Mouse (Mus musculus) neural tube, embryonic 11.5 days (tissue): Measurements from ENCODE around the gene Hivep2. TPM values are rescaled to one million over a fixed set of nuclear protein-coding genes. Genes with fewer than 3 reads are reported as not detected.

Experiments
- ATAC-seq: fragments of 200-750 bp; cut with Nextera tagmentation; 2 replicates; pipeline ENCODE4 v1.8.0; 2017; ENCODE audit warnings: moderate number of reproducible peaks, mild to moderate bottlenecking, moderate TSS enrichment, moderate library complexity; ENCODE audit not compliant: insufficient read depth, low FRiP score, low TSS enrichment
- DNase-seq: peaks from one replicate; pipeline ENCODE4 v3.0.0-alpha.2; 2015; ENCODE audit warnings: low spot score
- H3K27ac ChIP-seq: fragments of 300-500 bp; sonication (generic); 2 replicates; pipeline ENCODE4 v1.5.1; 2014; ENCODE audit warnings: low read depth, mild to moderate bottlenecking, low read length
- H3K27me3 ChIP-seq: fragments of 300-500 bp; sonication (generic); 2 replicates; pipeline ENCODE4 v1.6.1; 2014; ENCODE audit warnings: mild to moderate bottlenecking, low read length, mixed read lengths; ENCODE audit not compliant: control insufficient read depth, insufficient read depth
- H3K36me3 ChIP-seq: fragments of 300-500 bp; sonication (generic); 2 replicates; pipeline ENCODE4 v1.6.1; 2014; ENCODE audit warnings: mild to moderate bottlenecking, low read length, moderate library complexity, mixed read lengths; ENCODE audit not compliant: control insufficient read depth, insufficient read depth
- H3K4me1 ChIP-seq: fragments of 300-500 bp; sonication (generic); 2 replicates; pipeline ENCODE4 v1.6.1; 2014; ENCODE audit warnings: low read length, mixed read lengths; ENCODE audit not compliant: control insufficient read depth, insufficient read depth
- H3K4me2 ChIP-seq: fragments of 300-500 bp; sonication (generic); 2 replicates; pipeline ENCODE4 v1.6.1; 2014; ENCODE audit warnings: low read depth, mild to moderate bottlenecking, moderate library complexity
- H3K4me3 ChIP-seq: fragments of 300-500 bp; sonication (generic); 2 replicates; pipeline ENCODE4 v1.5.1; 2014; ENCODE audit warnings: low read depth, low read length
- H3K9ac ChIP-seq: fragments of 300-500 bp; sonication (generic); 2 replicates; pipeline ENCODE4 v1.6.1; 2014; ENCODE audit warnings: mild to moderate bottlenecking, low read length
- H3K9me3 ChIP-seq: fragments of 300-500 bp; sonication (generic); 2 replicates; pipeline ENCODE4 v1.6.1; 2016; ENCODE audit warnings: low read length; ENCODE audit not compliant: control insufficient read depth
- WGBS: fragments of 180-500 bp; shearing (Covaris S2); extraction: QIAGEN DNeasy Blood & Tissue Kit; methylation state at CpG from one replicate; pipeline ENCODE4 v1.1.7; 2014; 5-methylcytosine and 5-hydroxymethylcytosine counted together
- polyA plus RNA-seq: library from polyadenylated mRNA; unstranded; fragments of >200 nt; fragmentation: Nextera tagmentation; extraction: Ambion mirVana; gene quantifications from 2 replicates; pipeline ENCODE4 v1.2.1, GENCODE M21; 2014

The Hivep2 gene
- polyA plus RNA-seq, 1 experiment from 2014 or later = 7.4 TPM

DNA sequence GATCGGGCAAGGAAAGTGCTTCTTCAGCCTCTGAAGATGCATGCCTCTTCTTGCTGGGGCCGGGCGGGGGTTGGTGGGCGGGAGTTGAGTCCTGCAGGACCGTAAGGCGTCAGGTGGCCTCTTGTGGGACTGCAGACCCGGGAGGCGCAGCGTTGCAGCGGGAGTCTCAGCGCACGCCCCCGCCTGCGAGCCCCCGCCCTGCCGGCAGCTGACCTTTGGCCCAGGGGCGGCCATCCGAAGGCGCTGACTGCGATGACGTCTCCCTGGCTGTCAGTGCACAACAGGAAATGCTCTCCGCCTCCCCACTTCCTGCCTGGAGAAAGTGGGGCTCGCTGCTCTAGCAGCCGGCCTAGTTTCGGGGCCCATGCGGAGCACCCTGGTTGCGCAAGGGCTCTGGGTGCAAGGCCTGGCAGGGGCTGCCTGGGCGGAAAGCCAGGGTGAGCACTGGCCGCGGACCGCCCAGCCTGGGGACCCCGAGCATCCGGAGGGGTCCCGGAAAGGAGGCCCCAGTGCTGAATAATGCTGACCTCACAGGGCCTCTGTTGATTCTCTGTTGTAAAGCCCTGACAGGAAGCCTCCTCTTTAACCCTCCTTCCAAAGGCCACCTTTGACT is 17.0 kb downstream of the Hivep2 start:
- Histone ChIP-seq H3K4me1 (peaks cover 10% of the 10 kb centered on the region), H3K27ac (peak overlapping the region; percentile 87), H3K9me3 (no peaks in the 10 kb centered on the region), H3K4me3 (peak overlapping the region; percentile 48), H3K27me3 (no peaks in the 10 kb centered on the region), H3K9ac (peak overlapping the region; percentile 79), H3K4me2 (peak overlapping the region; percentile 86), H3K36me3 (no peaks in the 10 kb centered on the region)
- peak; percentile 78 for DNase-seq
- ATAC-seq = peak; percentile 83
- WGBS = 2% methylated on average over 34 of the region's 34 CpGs

DNA sequence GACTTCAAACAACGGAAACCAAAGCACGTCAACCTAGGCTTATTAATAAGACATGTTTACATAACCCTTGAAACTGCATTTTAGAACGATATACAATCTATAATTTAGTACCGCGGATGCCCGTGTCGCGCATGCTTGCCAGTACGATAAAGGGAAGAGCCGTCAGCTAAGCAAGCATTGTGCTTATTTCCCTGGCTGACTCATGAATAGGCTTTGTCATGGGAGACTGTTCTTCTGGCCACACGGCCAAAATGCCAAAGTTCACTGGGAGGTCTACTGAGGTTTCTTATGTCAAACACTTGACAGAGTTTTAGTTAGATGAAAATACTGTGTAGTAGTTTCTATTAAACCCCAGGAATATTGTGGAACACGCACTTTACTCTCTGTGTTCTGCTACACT is 17.8 kb downstream of the Hivep2 start:
- H3K27me3 ChIP-seq = no peaks in the 10 kb centered on the region
- H3K9me3 ChIP-seq = no peaks in the 10 kb centered on the region
- H3K4me2 ChIP-seq = peak overlapping the region; percentile 86
- ATAC-seq (no peak), DNase-seq (peak; percentile 44)
- peaks cover 10% of the 10 kb centered on the region for H3K4me1 ChIP-seq
- H3K36me3 ChIP-seq = no peaks in the 10 kb centered on the region
- no peak overlapping the region for H3K4me3 ChIP-seq
- H3K27ac ChIP-seq = peak overlapping the region; percentile 87
- no peak overlapping the region for H3K9ac ChIP-seq
- WGBS = 49% methylated on average over 12 of the region's 12 CpGs

DNA sequence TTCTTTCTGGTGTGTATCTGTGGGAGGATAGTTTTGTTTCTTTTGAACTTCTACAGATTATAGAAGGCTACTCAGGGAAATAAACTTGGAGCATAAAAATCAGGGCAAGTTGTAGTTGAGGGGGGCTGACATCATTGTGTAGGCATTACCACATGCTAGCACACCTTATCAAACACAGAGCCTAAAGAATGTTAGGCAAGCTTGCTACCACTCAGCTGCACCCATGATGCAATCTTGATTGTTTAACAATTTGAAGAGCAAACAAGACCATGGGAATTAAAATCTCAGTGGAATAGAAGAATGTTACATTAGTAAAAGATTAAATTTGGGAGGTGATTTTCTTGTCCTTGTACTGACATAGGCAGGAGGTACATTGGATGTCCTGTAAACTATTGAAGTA is 18.4 kb downstream of the Hivep2 start:
- ATAC-seq = no peak

DNA sequence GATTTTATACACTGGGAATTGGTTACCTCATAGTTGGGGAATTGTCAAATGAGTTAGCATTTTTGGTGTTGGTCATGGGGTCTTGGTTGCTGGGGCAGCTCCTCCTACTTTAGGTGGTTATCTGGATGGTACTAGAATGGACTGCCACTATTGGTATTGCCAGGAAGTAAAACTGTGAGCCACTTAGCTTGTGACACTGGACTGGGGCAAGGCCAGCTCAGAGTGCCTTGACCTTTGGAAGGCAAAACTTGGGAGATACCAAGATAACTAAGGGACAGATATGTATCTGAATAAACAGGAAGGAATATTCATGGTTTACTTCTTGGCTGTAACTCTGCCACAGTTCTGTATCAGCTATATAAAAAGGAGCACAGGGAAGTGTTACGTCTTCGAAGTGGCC is 20.7 kb downstream of the Hivep2 start:
- 100% methylated on average over 2 of the region's 2 CpGs for WGBS
- DNase-seq (no peak), ATAC-seq (no peak)
- Histone ChIP-seq H3K27ac (no peak overlapping the region), H3K27me3 (no peaks in the 10 kb centered on the region), H3K36me3 (no peaks in the 10 kb centered on the region), H3K9me3 (no peaks in the 10 kb centered on the region), H3K4me2 (no peak overlapping the region), H3K4me3 (no peak overlapping the region), H3K4me1 (peaks cover 10% of the 10 kb centered on the region), H3K9ac (no peak overlapping the region)

More for the DNA sequence above, 18.4 kb downstream of the Hivep2 start:
- H3K36me3 ChIP-seq = no peaks in the 10 kb centered on the region
- peaks cover 10% of the 10 kb centered on the region for H3K4me1 ChIP-seq
- H3K9me3 ChIP-seq = no peaks in the 10 kb centered on the region
- no peak overlapping the region for H3K4me2 ChIP-seq
- H3K4me3 ChIP-seq = no peak overlapping the region
- no peak overlapping the region for H3K27ac ChIP-seq
- no peaks in the 10 kb centered on the region for H3K27me3 ChIP-seq
- no peak overlapping the region for H3K9ac ChIP-seq
- DNase-seq = no peak

DNA sequence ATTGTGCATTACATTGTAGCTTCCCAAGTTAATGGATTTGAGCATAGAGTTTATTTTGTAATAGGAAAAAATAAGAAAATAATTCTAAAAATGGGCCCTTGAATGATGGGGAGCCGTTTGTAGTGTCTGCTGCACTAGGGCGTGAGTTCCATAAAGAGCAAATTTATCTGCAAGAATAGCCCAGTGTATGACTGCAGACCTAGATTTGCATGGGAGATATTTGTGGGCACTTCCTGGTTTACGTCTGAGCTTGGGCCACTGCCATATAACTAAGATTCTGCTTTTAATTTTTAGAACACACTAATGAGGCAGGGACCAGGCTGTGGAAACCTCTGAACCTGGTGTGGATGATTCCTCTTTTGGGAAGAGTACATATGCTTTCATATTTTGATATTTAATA is 21.5 kb downstream of the Hivep2 start:
- Histone ChIP-seq H3K27ac (no peak overlapping the region), H3K4me3 (no peak overlapping the region), H3K9me3 (no peaks in the 10 kb centered on the region), H3K9ac (no peak overlapping the region), H3K27me3 (no peaks in the 10 kb centered on the region), H3K4me2 (no peak overlapping the region), H3K4me1 (peaks cover 10% of the 10 kb centered on the region), H3K36me3 (no peaks in the 10 kb centered on the region)
- WGBS = 83% methylated on average over 3 of the region's 3 CpGs
- no peak for DNase-seq
- ATAC-seq = no peak

DNA sequence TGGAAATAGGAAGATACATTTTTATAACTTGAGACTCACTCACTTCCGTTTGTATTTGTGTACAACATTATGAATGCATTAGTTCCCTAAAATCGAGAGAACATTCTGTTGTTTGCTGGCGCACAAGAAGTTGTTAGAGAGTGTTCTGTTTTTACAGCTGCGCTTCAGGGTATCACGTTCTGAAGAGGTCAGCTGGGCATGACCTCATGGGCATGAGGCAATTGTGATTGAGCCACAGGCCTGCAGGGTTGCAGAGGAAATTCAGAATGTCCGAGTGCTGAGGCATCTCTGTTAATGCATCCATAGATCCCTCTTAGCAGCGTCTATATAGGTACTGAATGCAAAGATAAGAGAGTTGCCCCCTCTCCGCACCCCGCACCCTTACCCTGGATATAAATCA is 22.4 kb downstream of the Hivep2 start:
- Histone ChIP-seq H3K36me3 (no peaks in the 10 kb centered on the region), H3K4me2 (no peak overlapping the region), H3K27ac (no peak overlapping the region), H3K9ac (no peak overlapping the region), H3K9me3 (no peaks in the 10 kb centered on the region), H3K27me3 (no peaks in the 10 kb centered on the region), H3K4me3 (no peak overlapping the region), H3K4me1 (peaks cover 6% of the 10 kb centered on the region)
- no peak for DNase-seq
- WGBS = 49% methylated on average over 9 of the region's 9 CpGs
- ATAC-seq = no peak

DNA sequence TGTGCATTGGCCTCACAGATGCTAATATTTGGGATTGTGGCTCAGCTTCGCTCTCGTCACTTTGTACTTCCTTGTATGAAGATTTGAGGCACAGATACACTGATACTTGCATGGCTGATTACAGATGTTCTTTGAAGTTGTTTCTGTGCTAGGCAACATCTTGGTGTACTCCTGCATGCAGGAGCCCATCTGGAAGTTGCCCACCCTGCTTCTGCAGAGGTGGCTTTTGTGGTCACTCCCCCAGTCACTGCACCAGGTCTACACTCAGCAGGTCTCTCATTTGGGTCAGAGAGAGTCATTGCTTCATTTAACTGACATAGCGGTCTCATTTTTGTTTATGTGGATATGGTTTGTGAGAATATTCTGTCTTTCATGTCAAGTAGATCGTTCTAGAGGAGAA is 22.9 kb downstream of the Hivep2 start:
- Histone ChIP-seq H3K4me2 (no peak overlapping the region), H3K9ac (no peak overlapping the region), H3K27me3 (no peaks in the 10 kb centered on the region), H3K27ac (no peak overlapping the region), H3K4me1 (peaks cover 2% of the 10 kb centered on the region), H3K36me3 (no peaks in the 10 kb centered on the region), H3K4me3 (no peak overlapping the region), H3K9me3 (no peaks in the 10 kb centered on the region)
- WGBS = 76% methylated on average over 4 of the region's 4 CpGs
- DNase-seq = no peak
- no peak for ATAC-seq

DNA sequence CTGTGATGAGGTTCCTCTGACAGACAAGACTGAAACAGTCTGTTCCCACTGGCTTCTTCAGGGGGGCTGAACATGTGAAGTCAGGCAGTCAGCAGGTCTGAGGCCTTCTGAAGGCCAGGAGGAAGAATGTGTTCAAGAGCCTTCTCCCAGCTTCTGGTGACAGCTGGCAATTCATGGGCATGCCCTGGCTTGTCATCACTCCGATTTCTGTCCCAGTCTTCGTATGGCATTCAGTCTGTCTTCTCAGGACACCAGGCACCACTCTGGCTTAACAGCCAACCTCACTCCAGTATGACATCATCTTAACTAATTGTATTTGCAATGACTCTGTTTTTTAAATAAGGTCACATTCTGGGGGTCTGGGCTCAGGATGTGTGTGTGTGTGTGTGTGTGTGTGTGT is 25.0 kb downstream of the Hivep2 start:
- H3K4me2 ChIP-seq = no peak overlapping the region
- DNase-seq (no peak), ATAC-seq (no peak)
- no peak overlapping the region for H3K27ac ChIP-seq
- no peaks in the 10 kb centered on the region for H3K27me3 ChIP-seq
- no peaks in the 10 kb centered on the region for H3K9me3 ChIP-seq
- no peaks in the 10 kb centered on the region for H3K36me3 ChIP-seq
- H3K4me3 ChIP-seq = no peak overlapping the region
- 89% methylated on average over 2 of the region's 2 CpGs for WGBS
- no peaks in the 10 kb centered on the region; the same call in 1 of the 2 replicates for H3K4me1 ChIP-seq
- H3K9ac ChIP-seq = no peak overlapping the region

DNA sequence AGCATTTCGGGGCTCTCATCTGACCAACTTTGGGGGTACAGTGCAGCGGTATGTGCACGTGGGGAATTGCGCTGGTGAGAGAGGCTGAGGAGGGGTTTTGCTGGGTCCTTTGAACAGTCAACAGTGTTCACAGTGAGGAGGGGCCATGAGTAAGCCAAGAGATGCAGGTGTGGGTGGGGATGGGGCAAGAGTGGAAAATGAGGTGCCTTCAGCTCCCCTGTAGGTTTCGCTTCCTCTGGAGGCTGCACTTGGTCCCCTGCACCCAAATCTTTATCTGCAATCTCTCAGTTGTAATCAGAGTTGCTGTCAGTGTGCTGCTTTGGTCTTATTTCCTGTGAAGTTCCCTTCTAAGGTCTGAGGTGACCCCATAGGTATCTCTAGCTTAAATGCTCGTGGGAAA is 27.5 kb downstream of the Hivep2 start:
- no peaks in the 10 kb centered on the region for H3K27me3 ChIP-seq
- no peaks in the 10 kb centered on the region for H3K36me3 ChIP-seq
- H3K9me3 ChIP-seq = no peaks in the 10 kb centered on the region
- ATAC-seq = no peak
- no peak overlapping the region for H3K4me2 ChIP-seq
- H3K9ac ChIP-seq = no peak overlapping the region
- H3K27ac ChIP-seq = no peak overlapping the region
- H3K4me1 ChIP-seq = no peaks in the 10 kb centered on the region; the same call in 1 of the 2 replicates
- H3K4me3 ChIP-seq = no peak overlapping the region
- no peak for DNase-seq
- WGBS = 89% methylated on average over 6 of the region's 6 CpGs
